Mouse (Mus musculus) liver, embryonic 16.5 days (tissue): ENCODE data around the gene Pappa. TPM values are rescaled to one million over a fixed set of nuclear protein-coding genes. Genes with fewer than 3 reads are reported as not detected.

Source experiments
- ATAC-seq: fragments of 200-750 bp; cut with Nextera tagmentation; 2 replicates; pipeline ENCODE4 v1.8.0; 2017; ENCODE audit warnings: low read depth, mild to moderate bottlenecking, moderate number of reproducible peaks, moderate library complexity
- H3K27ac ChIP-seq: fragments of 300-500 bp; sonication (generic); 2 replicates; pipeline ENCODE4 v1.5.1; 2014; ENCODE audit warnings: mild to moderate bottlenecking, low read length
- H3K27me3 ChIP-seq: fragments of 300-500 bp; sonication (generic); 2 replicates; pipeline ENCODE4 v1.6.1; 2014; ENCODE audit warnings: low read depth, low read length, mixed read lengths; ENCODE audit not compliant: control insufficient read depth, insufficient read depth
- H3K36me3 ChIP-seq: fragments of 300-500 bp; sonication (generic); 2 replicates; pipeline ENCODE4 v1.6.1; 2014; ENCODE audit warnings: mild to moderate bottlenecking; ENCODE audit not compliant: control insufficient read depth, insufficient read depth
- H3K4me1 ChIP-seq: fragments of 300-500 bp; sonication (generic); 2 replicates; pipeline ENCODE4 v1.6.1; 2014; ENCODE audit warnings: low read depth, low read length, mixed read lengths; ENCODE audit not compliant: control insufficient read depth
- H3K4me2 ChIP-seq: fragments of 300-500 bp; sonication (generic); 2 replicates; pipeline ENCODE4 v1.6.1; 2014; ENCODE audit warnings: low read depth, low read length, mixed read lengths
- H3K4me3 ChIP-seq: fragments of 300-500 bp; sonication (generic); 2 replicates; pipeline ENCODE4 v1.5.1; 2014; ENCODE audit warnings: low read depth, mild to moderate bottlenecking, low read length
- H3K9ac ChIP-seq: fragments of 300-500 bp; sonication (generic); 2 replicates; pipeline ENCODE4 v1.6.1; 2014; ENCODE audit warnings: low read depth, low read length
- H3K9me3 ChIP-seq: fragments of 300-500 bp; sonication (generic); replicated peaks from 2 replicates; pipeline ENCODE4 v1.6.1; 2016; ENCODE audit warnings: low read length; ENCODE audit not compliant: control insufficient read depth
- WGBS: fragments of 180-500 bp; shearing (Covaris S2); extraction: QIAGEN DNeasy Blood & Tissue Kit; methylation state at CpG from one replicate; pipeline ENCODE4 v1.1.7; 2014; ENCODE audit not compliant: insufficient replicate concordance; 5-methylcytosine and 5-hydroxymethylcytosine counted together
- polyA plus RNA-seq: library from polyadenylated mRNA; unstranded; fragments of >200 nt; fragmentation: Nextera tagmentation; extraction: Ambion mirVana; gene quantifications from 2 replicates; pipeline ENCODE4 v1.2.1, GENCODE M21; 2015

The Pappa gene
- polyA plus RNA-seq, 1 experiment from 2014 or later = 0.05 TPM

DNA sequence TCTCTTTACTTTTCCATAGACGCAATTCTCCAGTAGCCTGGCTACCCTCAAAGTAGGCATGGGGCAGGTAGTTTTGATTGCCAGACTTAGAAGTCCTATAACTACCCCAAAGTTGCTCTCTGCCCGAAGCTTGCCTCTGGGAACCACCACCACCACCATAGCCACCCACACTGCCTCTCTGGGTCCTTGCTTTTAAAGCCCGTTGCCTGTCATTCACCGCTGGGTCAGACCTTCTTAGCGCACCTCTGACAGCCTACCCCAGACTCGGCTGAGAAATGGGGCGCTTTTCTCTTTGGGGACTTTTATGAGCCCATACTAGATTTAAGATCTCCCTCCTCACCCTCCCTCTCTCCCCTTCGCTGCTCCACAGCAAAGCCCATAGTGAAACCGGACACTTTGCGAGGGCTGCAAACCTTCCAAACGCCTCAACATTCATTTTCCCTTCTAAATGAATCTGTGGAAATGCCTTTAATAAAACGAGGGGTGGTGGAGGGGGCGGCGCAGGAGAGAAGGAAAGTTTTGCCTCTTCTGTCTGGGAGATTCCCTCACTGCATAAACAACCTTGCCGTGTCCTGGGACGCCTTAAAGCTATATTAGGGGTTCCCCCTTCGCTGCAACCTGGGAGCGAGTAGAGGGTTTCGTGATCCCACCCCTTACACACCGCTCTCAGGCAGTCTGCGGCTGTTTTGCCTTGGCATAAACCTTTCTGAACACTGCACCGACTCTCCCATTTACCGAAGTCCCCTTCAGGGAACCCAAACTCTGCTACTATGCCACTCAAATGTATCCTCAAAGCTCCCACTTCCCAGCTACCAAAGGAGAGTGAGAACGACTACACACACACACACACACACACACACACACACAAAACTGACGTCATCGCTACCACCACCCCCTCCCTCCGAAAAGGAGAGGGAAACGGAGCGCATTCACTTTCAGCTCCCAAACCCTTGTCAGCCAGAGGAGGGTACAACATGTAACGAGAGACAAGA, 1.7 kb downstream of the Pappa start:
- H3K27me3 ChIP-seq = peaks cover 29% of the 10 kb centered on the region
- H3K4me1 ChIP-seq = no peaks in the 10 kb centered on the region; the same call in 1 of the 2 replicates
- H3K9ac ChIP-seq = no peak overlapping the region
- no peaks in the 10 kb centered on the region for H3K9me3 ChIP-seq
- under 1% methylated on average over 30 of the region's 30 CpGs for WGBS
- H3K4me3 ChIP-seq = peak overlapping the region; percentile 44
- no peaks in the 10 kb centered on the region for H3K36me3 ChIP-seq
- H3K4me2 ChIP-seq = peak overlapping the region; percentile 51
- no peak overlapping the region for H3K27ac ChIP-seq
- no peak for ATAC-seq

DNA sequence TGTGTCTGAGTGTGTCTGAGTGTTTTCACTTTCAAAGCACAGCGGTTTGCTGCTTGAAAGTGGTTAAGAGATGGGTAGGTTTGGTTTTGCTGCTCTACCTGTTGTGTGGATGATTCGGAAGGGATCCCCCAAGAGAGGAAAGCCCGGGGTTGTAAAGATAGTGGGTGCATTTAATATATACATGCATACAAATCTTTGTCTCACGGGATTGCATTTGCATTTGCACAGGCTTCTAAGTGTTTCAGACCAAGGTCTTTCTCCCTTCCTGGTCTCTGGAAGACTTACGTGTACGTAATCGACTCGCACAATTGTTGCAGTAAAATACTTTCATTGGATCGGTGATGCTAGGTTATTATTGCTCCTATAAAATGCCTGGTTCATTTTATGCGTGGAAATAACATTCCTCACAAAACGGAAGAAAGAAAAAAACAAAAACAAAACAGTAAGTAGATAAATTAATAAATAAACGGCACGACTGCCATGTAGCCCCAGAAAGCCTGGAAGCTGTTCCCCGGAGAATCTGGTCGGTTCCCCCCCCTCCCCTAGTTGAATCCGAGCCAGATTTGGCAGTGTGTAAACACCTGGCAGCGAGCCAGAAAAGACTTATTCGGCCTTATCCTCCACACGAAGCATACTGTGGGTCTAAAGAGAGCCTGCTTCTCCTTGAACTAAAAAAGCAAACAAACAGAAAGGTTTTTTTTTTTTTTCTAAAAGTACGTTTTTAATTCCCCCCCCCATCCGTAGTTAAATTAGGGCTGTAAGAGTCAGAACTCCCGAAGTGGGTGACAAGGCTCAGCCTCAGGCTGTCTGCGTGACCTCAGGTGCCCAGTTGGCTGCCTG, 2.7 kb downstream of the Pappa start:
- peaks cover 29% of the 10 kb centered on the region for H3K27me3 ChIP-seq
- H3K9ac ChIP-seq = no peak overlapping the region

DNA sequence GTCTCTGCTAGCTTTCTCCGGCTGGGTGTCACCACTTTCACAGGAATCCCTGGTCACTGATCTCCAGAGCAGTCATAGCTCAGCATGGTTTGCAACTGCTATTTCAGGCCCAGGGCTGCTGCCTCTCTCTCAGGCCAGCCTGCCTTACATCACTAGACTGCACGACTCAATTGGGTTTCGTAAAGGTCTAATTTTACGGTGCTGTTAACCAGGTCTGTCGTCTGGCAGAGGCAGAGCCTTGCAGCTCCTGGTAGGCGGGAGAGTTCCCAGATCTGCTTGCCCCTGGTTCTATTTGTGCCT, 3.3 kb downstream of the Pappa start:
- Histone ChIP-seq H3K9me3 (no peaks in the 10 kb centered on the region), H3K36me3 (no peaks in the 10 kb centered on the region), H3K27ac (no peak overlapping the region), H3K4me1 (no peaks in the 10 kb centered on the region; the same call in 1 of the 2 replicates), H3K4me2 (0 out of 2 replicates have a peak overlapping the region, but pooled peaks have one; percentile 51), H3K27me3 (peaks cover 29% of the 10 kb centered on the region), H3K9ac (no peak overlapping the region), H3K4me3 (no peak overlapping the region)
- no peak for ATAC-seq
- 33% methylated on average over 6 of the region's 6 CpGs for WGBS

More for the DNA sequence above, 2.7 kb downstream of the Pappa start:
- ATAC-seq = no peak
- Histone ChIP-seq H3K27ac (no peak overlapping the region), H3K4me2 (peak overlapping the region; percentile 51), H3K4me3 (peak overlapping the region; percentile 44), H3K4me1 (no peaks in the 10 kb centered on the region; the same call in 1 of the 2 replicates), H3K9me3 (no peaks in the 10 kb centered on the region), H3K36me3 (no peaks in the 10 kb centered on the region)
- WGBS = 10% methylated on average over 23 of the region's 23 CpGs

DNA sequence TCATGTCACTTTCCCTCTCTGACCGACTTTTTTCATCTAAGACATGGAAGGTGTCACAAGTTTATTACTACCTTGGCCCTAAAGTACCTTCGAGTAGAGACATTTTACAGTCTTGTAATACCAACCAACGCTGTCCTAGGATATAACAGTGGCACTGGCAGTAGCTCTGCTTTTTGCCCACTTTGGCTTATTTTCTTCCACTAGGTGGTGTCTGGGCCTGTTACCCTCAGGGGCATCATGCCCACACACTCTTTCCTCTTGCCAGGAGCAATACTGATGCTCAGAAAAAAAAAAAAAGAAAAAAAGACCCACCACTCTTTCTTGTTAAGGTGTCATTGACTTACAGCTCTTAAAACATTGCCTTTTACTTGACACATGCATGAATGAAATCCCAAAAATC, 8.7 kb downstream of the Pappa start:
- H3K27ac ChIP-seq = no peak overlapping the region
- no peak overlapping the region for H3K4me3 ChIP-seq
- no peak overlapping the region for H3K4me2 ChIP-seq
- H3K9me3 ChIP-seq = no peaks in the 10 kb centered on the region
- 45% methylated on average over 3 of the region's 3 CpGs for WGBS
- H3K9ac ChIP-seq = no peak overlapping the region
- H3K36me3 ChIP-seq = no peaks in the 10 kb centered on the region
- H3K27me3 ChIP-seq = no peaks in the 10 kb centered on the region
- no peak for ATAC-seq
- no peaks in the 10 kb centered on the region for H3K4me1 ChIP-seq

DNA sequence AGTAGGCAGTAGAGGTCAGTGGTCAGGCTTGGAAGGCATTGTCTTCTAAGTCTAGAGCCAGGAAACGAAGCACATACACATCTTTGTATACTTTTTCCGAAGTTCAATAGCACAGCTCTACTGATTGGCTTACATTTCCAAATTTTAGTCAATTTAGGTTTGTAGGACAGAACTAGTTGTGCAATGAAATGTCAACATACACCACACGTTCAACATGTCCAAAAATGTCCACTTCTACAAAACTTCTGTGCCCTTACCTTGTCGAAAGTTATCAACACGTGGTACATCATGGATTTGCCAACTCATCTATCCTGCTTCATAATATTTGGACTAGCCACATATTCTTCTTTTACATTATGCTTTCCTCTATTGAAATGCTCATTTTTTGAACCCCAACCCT, 10.4 kb downstream of the Pappa start:
- Histone ChIP-seq H3K4me3 (no peak overlapping the region), H3K9me3 (no peaks in the 10 kb centered on the region), H3K36me3 (no peaks in the 10 kb centered on the region), H3K27ac (no peak overlapping the region), H3K4me1 (no peaks in the 10 kb centered on the region), H3K4me2 (no peak overlapping the region), H3K9ac (no peak overlapping the region), H3K27me3 (no peaks in the 10 kb centered on the region)
- WGBS = 50% methylated on average over 5 of the region's 5 CpGs
- no peak for ATAC-seq

DNA sequence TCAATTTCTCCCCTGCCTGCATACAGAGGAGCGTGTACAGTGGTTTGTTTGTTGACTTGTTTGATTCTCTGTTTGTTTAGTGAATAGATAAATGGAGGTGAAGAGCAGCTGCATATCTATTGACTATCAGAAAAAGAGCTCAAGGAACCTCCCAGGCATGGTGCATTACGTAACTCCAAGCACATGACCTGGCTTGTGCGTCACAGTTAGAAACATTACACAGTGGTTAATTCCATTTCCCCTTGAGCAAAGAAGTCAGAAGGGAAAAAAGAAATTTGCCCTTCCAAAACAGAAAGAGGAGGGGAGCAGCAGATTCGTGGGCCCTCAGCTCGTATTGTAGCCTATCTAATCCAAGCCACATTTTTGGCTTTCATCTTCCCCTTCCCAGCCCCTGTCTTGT, 11.1 kb downstream of the Pappa start:
- WGBS = 40% methylated on average over 5 of the region's 5 CpGs
- H3K27me3 ChIP-seq = no peaks in the 10 kb centered on the region
- H3K27ac ChIP-seq = no peak overlapping the region
- H3K9ac ChIP-seq = no peak overlapping the region
- no peaks in the 10 kb centered on the region for H3K4me1 ChIP-seq
- no peaks in the 10 kb centered on the region for H3K9me3 ChIP-seq
- H3K4me2 ChIP-seq = no peak overlapping the region
- H3K36me3 ChIP-seq = no peaks in the 10 kb centered on the region
- no peak for ATAC-seq
- H3K4me3 ChIP-seq = no peak overlapping the region

DNA sequence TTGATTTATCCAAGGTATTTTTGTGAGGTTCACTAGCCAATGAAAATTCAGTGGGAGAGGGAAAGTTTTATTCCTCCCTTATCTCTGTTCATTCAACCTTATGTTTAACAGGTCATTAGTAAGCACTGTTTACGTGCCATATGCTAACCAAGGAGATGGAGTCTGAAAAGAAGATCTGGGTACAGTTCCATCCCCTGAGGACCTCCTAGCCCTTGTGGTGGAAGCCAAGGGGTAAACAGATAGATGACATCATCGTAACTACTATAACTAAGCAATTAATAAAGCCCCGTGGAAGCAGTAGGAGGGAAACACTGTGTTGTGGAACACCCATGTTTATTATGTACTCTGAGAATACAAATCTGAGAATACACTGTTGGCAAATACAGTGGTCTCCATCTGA, 12.6 kb downstream of the Pappa start:
- 63% methylated on average over 3 of the region's 3 CpGs for WGBS
- Histone ChIP-seq H3K4me1 (no peaks in the 10 kb centered on the region), H3K36me3 (no peaks in the 10 kb centered on the region), H3K9ac (no peak overlapping the region), H3K27me3 (no peaks in the 10 kb centered on the region), H3K27ac (no peak overlapping the region), H3K4me2 (no peak overlapping the region), H3K4me3 (no peak overlapping the region), H3K9me3 (no peaks in the 10 kb centered on the region)
- ATAC-seq = no peak

DNA sequence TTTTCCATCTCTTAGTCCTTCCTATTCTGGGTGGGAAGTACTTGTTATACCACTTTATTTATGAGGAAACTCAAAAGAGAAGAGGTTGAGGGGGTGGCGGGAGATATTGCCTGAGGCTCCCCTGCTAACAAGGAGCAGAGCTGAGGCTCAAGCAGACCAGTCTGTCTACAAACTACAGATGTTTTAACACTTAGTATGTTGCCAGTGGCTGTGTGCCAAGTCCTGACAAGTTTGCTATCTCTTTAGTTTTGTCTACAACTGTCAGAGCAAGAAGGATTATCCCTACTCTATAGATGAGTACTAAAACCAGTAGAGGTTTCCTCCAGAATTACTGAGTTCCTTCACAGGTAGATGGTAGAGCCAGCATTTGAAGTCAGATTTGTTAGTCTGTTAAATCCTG, 23.0 kb downstream of the Pappa start:
- Histone ChIP-seq H3K27me3 (no peaks in the 10 kb centered on the region), H3K4me1 (no peaks in the 10 kb centered on the region), H3K4me2 (no peak overlapping the region), H3K27ac (no peak overlapping the region), H3K9me3 (no peaks in the 10 kb centered on the region), H3K9ac (no peak overlapping the region), H3K4me3 (no peak overlapping the region), H3K36me3 (no peaks in the 10 kb centered on the region)
- WGBS = 64% methylated on average over 1 of the region's 1 CpGs
- no peak for ATAC-seq

DNA sequence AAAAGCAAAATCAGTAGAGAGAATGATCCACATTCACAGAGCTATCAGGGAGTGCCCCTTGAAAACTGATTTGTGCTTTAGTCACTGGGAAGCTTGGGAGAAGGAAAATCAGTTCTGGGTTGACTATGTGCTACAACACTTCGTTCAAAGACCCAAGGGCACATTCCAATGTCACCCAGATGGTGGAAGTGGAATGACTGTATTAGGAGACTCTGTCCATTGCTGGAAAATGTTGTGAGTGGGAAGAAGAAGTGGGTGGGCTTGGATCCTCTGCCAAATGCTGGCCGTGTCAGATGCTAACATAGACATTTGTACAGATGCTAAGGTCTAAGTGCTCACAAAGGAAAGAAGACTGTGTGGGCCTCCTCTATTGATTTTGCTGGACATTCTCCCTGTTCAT, 29.6 kb downstream of the Pappa start:
- Histone ChIP-seq H3K27me3 (no peaks in the 10 kb centered on the region), H3K4me1 (no peaks in the 10 kb centered on the region), H3K4me2 (no peak overlapping the region), H3K36me3 (no peaks in the 10 kb centered on the region), H3K27ac (no peak overlapping the region), H3K9me3 (no peaks in the 10 kb centered on the region), H3K4me3 (no peak overlapping the region), H3K9ac (no peak overlapping the region)
- 43% methylated on average over 2 of the region's 2 CpGs for WGBS
- no peak for ATAC-seq
